Mouse (Mus musculus) neutrophil, adult 83 days (primary cell): ENCODE measurements around the gene Evpl. TPM values are rescaled to one million over a fixed set of nuclear protein-coding genes. Genes with fewer than 3 reads are reported as not detected.

Experiments used
- total RNA-seq, 2 experiments: library from RNA; stranded (reverse); gene quantifications; one replicate each; pipeline ENCODE4 v1.2.4; 2023

Gene Evpl
- total RNA-seq = not detected

GRCm38 (mm10) chr11:116237742-116238395, at the start of gene Evpl:
Gene Evpl (minus strand): TSS chr11:116238077.

DNA sequence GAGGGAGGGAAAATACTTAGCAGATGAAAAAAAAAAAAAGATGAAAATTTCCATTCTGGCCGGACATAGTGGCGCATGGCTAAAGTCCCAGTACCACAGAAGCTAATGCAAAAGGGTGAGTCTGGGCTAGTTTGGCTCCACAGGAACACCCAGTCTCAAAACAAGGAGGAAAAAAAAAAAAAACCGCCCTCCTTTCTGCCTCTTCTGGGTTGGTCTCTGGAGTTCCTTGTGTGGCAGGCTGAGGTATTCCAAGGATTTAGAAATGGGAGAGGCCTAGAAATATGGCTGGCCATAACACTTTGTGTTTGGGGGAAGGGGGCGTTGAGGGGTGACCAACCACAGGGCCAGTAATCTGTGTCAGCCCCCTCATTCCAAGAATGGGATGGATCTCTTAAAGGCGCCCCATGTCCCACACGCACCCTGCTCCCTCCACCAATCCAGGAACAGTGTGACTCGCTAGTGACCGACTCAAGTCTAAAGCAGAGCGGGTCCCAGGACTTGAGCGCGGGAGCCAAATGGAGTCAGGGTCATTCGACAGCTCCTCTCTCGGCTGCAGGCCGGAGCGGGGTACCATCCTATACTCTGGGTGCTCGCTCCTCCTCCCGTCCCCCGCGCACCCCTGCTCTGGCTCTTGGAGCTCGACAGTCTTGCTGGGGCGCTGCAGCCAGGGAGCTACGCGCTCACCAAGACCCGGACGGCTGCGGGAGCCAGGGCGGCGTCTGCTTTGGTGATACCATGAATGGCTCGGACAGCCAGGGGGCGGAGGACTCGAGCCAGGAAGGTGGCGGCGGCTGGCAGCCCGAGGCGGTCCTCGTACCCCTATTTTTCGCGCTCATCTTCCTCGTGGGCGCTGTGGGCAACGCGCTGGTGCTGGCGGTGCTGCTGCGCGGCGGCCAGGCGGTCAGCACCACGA, 43.1 kb upstream of the Evpl start, which contains the start of gene Galr2:
TSS of gene Galr2 (plus strand) at position 189 of the 913 bp plus-strand sequence.

DNA sequence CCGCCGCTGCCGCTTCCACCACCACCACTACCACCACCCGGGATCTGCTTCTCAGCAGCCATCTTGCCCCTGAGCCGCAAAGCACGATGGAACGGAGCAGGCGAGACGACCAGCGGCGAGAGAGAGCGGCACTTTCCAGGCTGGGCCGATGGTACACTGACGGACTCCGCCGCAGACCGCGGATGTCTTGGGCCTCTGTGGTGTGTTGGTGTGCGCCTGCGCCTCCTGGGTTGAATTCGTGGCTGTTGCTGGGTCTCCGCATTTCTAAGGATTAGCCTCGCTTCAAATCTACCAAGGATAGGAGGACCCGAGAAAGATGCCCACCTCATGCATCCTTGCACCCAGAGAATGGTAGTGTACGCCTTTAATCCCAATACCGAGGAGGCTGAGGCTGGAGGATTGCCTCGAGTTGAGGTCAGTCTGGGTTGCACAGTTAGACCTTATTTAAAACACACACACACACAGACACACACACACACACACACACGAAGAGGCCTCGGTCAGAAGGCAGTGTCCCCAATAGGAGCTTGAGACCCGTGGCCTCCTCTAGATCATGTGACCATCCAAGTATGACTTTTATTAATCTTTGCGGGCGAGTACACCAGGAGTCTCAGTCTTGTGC, 36.3 kb upstream of the Evpl start, which contains the start of gene Srp68:
TSS of gene Srp68 (minus strand) at position 173 of the 622 bp plus-strand sequence.

GRCm38 (mm10) chr11:116198639-116199531, 39.0 kb downstream of the Evpl start, which contains the start of the genes Ten1 and Acox1:
Gene Ten1 (plus strand): TSS chr11:116198855.
Gene Acox1 (minus strand): TSS chr11:116199045.

Other genes starting within 250 kb of the Evpl start
- 1 to 10 TPM; 7.2 to 7.7 TPM for gene Galk1, start 225.4 kb downstream of the Evpl start, total RNA-seq
- 1,000 to 10,000 TPM; 3,921 to 4,178 TPM for gene H3f3b, start 210.1 kb downstream of the Evpl start, total RNA-seq
- gene Unk, start 207.8 kb downstream of the Evpl start, total RNA-seq = 10 to 100 TPM; 20.9 to 23.4 TPM
- gene Unc13d, start 160.1 kb downstream of the Evpl start, total RNA-seq = 10 to 100 TPM; 87.3 to 94.0 TPM
- gene Wbp2, start 151.1 kb downstream of the Evpl start, total RNA-seq = 100 to 1,000 TPM; 124 to 141 TPM
- under 1 TPM; 0.35 to 0.77 TPM for gene Trim47, start 110.9 kb downstream of the Evpl start, total RNA-seq
- 1 to 10 TPM; 6.7 to 8.8 TPM for gene Trim65, start 106.9 kb downstream of the Evpl start, total RNA-seq
- 10 to 100 TPM; 15.6 to 17.3 TPM for gene Mrpl38, start 99.2 kb downstream of the Evpl start, total RNA-seq
- 1 to 10 TPM; 6.0 to 9.4 TPM for gene Fbf1, start 69.9 kb downstream of the Evpl start, total RNA-seq
- gene Ten1, start 39.2 kb downstream of the Evpl start, total RNA-seq = 10 to 100 TPM; 24.6 to 28.1 TPM
- gene Acox1, start 39.0 kb downstream of the Evpl start, total RNA-seq = 10 to 100 TPM; 25.9 to 28.7 TPM
- gene Srp68, start 36.1 kb upstream of the Evpl start, total RNA-seq = 10 to 100 TPM; 36.8 to 39.4 TPM
- not detected for gene Galr2, start 42.9 kb upstream of the Evpl start, total RNA-seq
- gene Exoc7, start 69.2 kb upstream of the Evpl start, total RNA-seq = 10 to 100 TPM; 37.1 to 42.5 TPM
- under 1 TPM in 1 of 2 experiments, not detected in 1; 0.22 TPM for gene Foxj1, start 97.3 kb upstream of the Evpl start, total RNA-seq
- gene Rnf157, start 175.0 kb upstream of the Evpl start, total RNA-seq = 1 to 10 TPM; 3.0 to 4.9 TPM
- 10 to 100 TPM; 69.9 to 86.6 TPM for gene Ubald2, start 196.0 kb upstream of the Evpl start, total RNA-seq
- under 1 TPM in 1 of 2 experiments, not detected in 1; 0.15 TPM for gene Qrich2, start 228.2 kb upstream of the Evpl start, total RNA-seq